8 mouse cellular contexts compared by ENCODE assay signal in the genomic region with DNA sequence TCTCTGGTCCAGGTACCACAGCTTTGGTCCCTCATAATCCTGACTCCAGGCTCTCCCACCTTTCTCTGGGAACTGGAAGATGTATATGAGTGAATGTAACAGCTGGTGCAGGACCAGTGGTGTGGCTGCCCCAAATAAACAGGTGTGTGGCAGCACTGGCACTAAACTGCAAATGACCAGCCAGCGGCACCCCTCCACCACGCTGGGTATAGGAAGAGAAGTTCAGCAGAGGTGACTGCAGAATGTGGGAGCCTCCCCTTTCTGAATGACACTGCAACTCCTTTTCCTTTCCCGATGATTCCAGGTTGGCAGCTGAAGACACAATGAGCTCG. TPM values are rescaled to one million over a fixed set of nuclear protein-coding genes. Genes with fewer than 3 reads are reported as not detected.
DNase-seq lines count a peak whose midpoint lies in the region; ATAC-seq and TF ChIP-seq lines count a peak whose summit lies in the region.

No protein-coding gene starts in this region.

- peak overlapping the region; percentile 38 for H3K4me3 ChIP-seq in heart, embryonic 13.5 days
- 0 out of 2 replicates have a peak overlapping the region, but pooled peaks have one; percentile 21 for H3K4me3 ChIP-seq in liver, embryonic 13.5 days (replicated peaks)
- H3K4me3 ChIP-seq in cerebellum, adult 2 months (replicated peaks; ENCODE audit: insufficient read depth, low read depth, low read length) = no peak overlapping the region

- no peak for DNase-seq in heart, adult 8-10 months (ENCODE audit: low spot score)
- DNase-seq in thymus, postnatal 4 days = peak; percentile 10
- DNase-seq in thymus, postnatal 14 days = no peak
- no peak for DNase-seq in liver, embryonic 13.5 days
- DNase-seq in cerebellum, adult 2 months = no peak
- no peak for DNase-seq in adrenal gland, postnatal 25 days
- no peak for DNase-seq in left cerebral cortex, postnatal 10 days (ENCODE audit: extremely low spot score in 1 of 2, low spot score in 2 of 2)

- 15% methylated on average over 4 of the region's 4 CpGs for WGBS in heart, embryonic 13.5 days
- 11% methylated on average over 4 of the region's 4 CpGs for WGBS in liver, embryonic 13.5 days (ENCODE audit: insufficient replicate concordance)
- 27% methylated on average over 4 of the region's 4 CpGs for WGBS in cerebellum, adult 2 months

- no peak for TF ChIP-seq CTCF in cerebellum, adult 2 months (IDR thresholded peaks at IDR 0.05; ENCODE audit: borderline replicate concordance, insufficient read depth, low read depth, low read length)

- no peak for ATAC-seq in heart, embryonic 13.5 days (ENCODE audit: extremely low read depth, insufficient number of reproducible peaks, low FRiP score, low TSS enrichment)
- ATAC-seq in liver, embryonic 13.5 days (ENCODE audit: low read depth) = no peak

- intact Hi-C loops in left cerebral cortex, postnatal 10 days (cut with DNase I) = no loop called here

- H3K27ac ChIP-seq in heart, embryonic 13.5 days (replicated peaks) = no peak overlapping the region
- H3K27ac ChIP-seq in liver, embryonic 13.5 days = no peak overlapping the region
- H3K27ac ChIP-seq in cerebellum, adult 2 months (ENCODE audit: insufficient read depth, low read length) = no peak overlapping the region

- peaks cover 10% of the 10 kb centered on the region; the same call in 1 of the 2 replicates for H3K9me3 ChIP-seq in heart, embryonic 13.5 days
- H3K9me3 ChIP-seq in liver, embryonic 13.5 days (replicated peaks) = 0 out of 2 replicates have a peak, but pooled peaks cover under 1% of the 10 kb centered on the region

- no peak for TF ChIP-seq POLR2A in cerebellum, adult 2 months (IDR thresholded peaks at IDR 0.05; ENCODE audit: borderline replicate concordance, insufficient read depth, low read length)

- no peaks in the 10 kb centered on the region for H3K36me3 ChIP-seq in heart, embryonic 13.5 days
- H3K36me3 ChIP-seq in liver, embryonic 13.5 days = no peaks in the 10 kb centered on the region

- peak overlapping the region; percentile 7; the same call in 1 of the 2 replicates for H3K9ac ChIP-seq in heart, embryonic 13.5 days
- H3K9ac ChIP-seq in liver, embryonic 13.5 days = no peak overlapping the region

- peak overlapping the region; percentile 67 for H3K4me2 ChIP-seq in heart, embryonic 13.5 days
- peak overlapping the region; percentile 55 for H3K4me2 ChIP-seq in liver, embryonic 13.5 days

- H3K4me1 ChIP-seq in heart, embryonic 13.5 days = peaks cover 23% of the 10 kb centered on the region
- H3K4me1 ChIP-seq in liver, embryonic 13.5 days (replicated peaks) = peaks cover 20% of the 10 kb centered on the region
- H3K4me1 ChIP-seq in cerebellum, adult 2 months (ENCODE audit: control insufficient read depth, insufficient read depth, low read length) = peaks cover 4% of the 10 kb centered on the region; the same call in 1 of the 2 replicates

- no peaks in the 10 kb centered on the region; the same call in 1 of the 2 replicates for H3K27me3 ChIP-seq in heart, embryonic 13.5 days (replicated peaks)
- 0 out of 2 replicates have a peak, but pooled peaks cover 2% of the 10 kb centered on the region for H3K27me3 ChIP-seq in liver, embryonic 13.5 days
- no peaks in the 10 kb centered on the region for H3K27me3 ChIP-seq in cerebellum, adult 2 months (ENCODE audit: control insufficient read depth, insufficient read depth, low read length)

RNA-seq across cellular contexts. Expression of a gene that starts 32.1 kb away (rescaled TPM):
- polyA plus RNA-seq in heart, embryonic 13.5 days (2015; fragmentation: Nextera tagmentation; extraction: Ambion mirVana) = 10.3 and 10.9 TPM in 2 replicates
- total RNA-seq in heart, adult 8-10 months (2022) = 10 to 100 TPM; 16.8 to 18.6 (median 17.4) TPM
- 5.8 and 6.7 TPM in 2 replicates for polyA plus RNA-seq in liver, embryonic 13.5 days (2015; fragmentation: Nextera tagmentation; extraction: Ambion mirVana)
- polyA plus RNA-seq in cerebellum, adult 2 months (2012; rRNA removed) = 36.9 and 38.9 TPM in 2 replicates
- 43.3 and 49.5 TPM in 2 replicates for total RNA-seq in adrenal gland, postnatal 25 days (2021)
- total RNA-seq in left cerebral cortex, postnatal 10 days (2021) = 10 to 100 TPM; 74.9 to 80.1 TPM

RNA-seq across cellular contexts. Expression of a gene that starts 41.9 kb away (rescaled TPM):
- polyA plus RNA-seq in heart, embryonic 13.5 days (2015; fragmentation: Nextera tagmentation; extraction: Ambion mirVana) = 92.6 and 93.3 TPM in 2 replicates
- 10 to 100 TPM; 74.1 to 92.4 (median 77.5) TPM for total RNA-seq in heart, adult 8-10 months (2022)
- polyA plus RNA-seq in liver, embryonic 13.5 days (2015; fragmentation: Nextera tagmentation; extraction: Ambion mirVana) = 44.7 and 49.6 TPM in 2 replicates
- 61.9 and 67.2 TPM in 2 replicates for polyA plus RNA-seq in cerebellum, adult 2 months (2012; rRNA removed)
- 70.9 and 74.0 TPM in 2 replicates for total RNA-seq in adrenal gland, postnatal 25 days (2021)
- total RNA-seq in left cerebral cortex, postnatal 10 days (2021) = 10 to 100 TPM; 65.8 to 71.9 TPM
